Mouse (Mus musculus) embryonic facial prominence, embryonic 10.5 days (tissue): Measurements from ENCODE around the gene Lrp2. TPM values are rescaled to one million over a fixed set of nuclear protein-coding genes. Genes with fewer than 3 reads are reported as not detected.

ENCODE experiments used
- DNase-seq: peaks from one replicate; pipeline ENCODE4 v3.0.0-alpha.2; 2017; ENCODE audit warnings: low spot score
- H3K27ac ChIP-seq: fragments of 300-500 bp; sonication (generic); replicated peaks from 2 replicates; pipeline ENCODE4 v1.5.1; 2016; ENCODE audit warnings: mild to moderate bottlenecking
- H3K27me3 ChIP-seq: fragments of 300-500 bp; sonication (generic); replicated peaks from 2 replicates; pipeline ENCODE4 v1.6.1; 2016; ENCODE audit warnings: low read depth, mild to moderate bottlenecking; ENCODE audit not compliant: poor library complexity, severe bottlenecking
- H3K36me3 ChIP-seq: fragments of 300-500 bp; sonication (generic); replicated peaks from 2 replicates; pipeline ENCODE4 v1.6.1; 2016; ENCODE audit warnings: mild to moderate bottlenecking, moderate library complexity
- H3K4me1 ChIP-seq: fragments of 300-500 bp; sonication (generic); 2 replicates; pipeline ENCODE4 v1.6.1; 2016
- H3K4me3 ChIP-seq: fragments of 300-500 bp; sonication (generic); 2 replicates; pipeline ENCODE4 v1.5.1; 2016; ENCODE audit warnings: mild to moderate bottlenecking, moderate library complexity
- H3K9me3 ChIP-seq: fragments of 300-500 bp; sonication (generic); 2 replicates; pipeline ENCODE4 v1.6.1; 2016; ENCODE audit warnings: mild to moderate bottlenecking
- WGBS: fragments of 180-500 bp; shearing (Covaris S2); methylation state at CpG from one replicate; pipeline ENCODE4 v1.1.7; 2016; 5-methylcytosine and 5-hydroxymethylcytosine counted together
- polyA plus RNA-seq: library from polyadenylated mRNA; unstranded; fragments of >200 nt; fragmentation: Nextera tagmentation; extraction: Ambion mirVana; gene quantifications from 2 replicates; pipeline ENCODE4 v1.2.1, GENCODE M21; 2016

The Lrp2 gene
- polyA plus RNA-seq, 1 experiment from 2014 or later, result 1.6 TPM

DNA sequence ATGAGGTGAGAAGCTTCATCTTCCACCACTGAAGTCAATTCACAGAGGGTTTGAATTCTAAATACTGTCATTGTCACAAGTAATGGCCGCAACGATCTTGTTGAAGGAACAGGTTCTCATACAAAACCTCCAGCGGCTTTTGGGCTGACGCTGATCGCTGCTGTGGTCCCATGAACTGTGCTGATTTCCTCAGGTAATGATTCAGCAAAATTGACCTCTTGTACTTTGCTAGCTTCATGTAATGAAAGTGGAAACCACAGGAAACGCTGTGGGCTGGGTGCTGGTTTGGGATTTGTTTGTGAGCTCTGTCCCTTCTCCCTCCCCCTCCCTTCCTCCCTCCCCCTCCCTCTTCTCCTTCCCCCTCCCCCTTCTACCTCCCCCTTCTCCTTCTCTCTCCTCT is 170.8 kb downstream of the Lrp2 start:
- H3K9me3 ChIP-seq, result no peaks in the 10 kb centered on the region
- H3K27ac ChIP-seq, result no peak overlapping the region
- WGBS, result 82% methylated on average over 6 of the region's 6 CpGs
- no peak for DNase-seq
- peaks cover 16% of the 10 kb centered on the region for H3K27me3 ChIP-seq
- H3K36me3 ChIP-seq, result no peaks in the 10 kb centered on the region
- H3K4me1 ChIP-seq, result peaks cover 21% of the 10 kb centered on the region
- H3K4me3 ChIP-seq, result no peak overlapping the region

DNA sequence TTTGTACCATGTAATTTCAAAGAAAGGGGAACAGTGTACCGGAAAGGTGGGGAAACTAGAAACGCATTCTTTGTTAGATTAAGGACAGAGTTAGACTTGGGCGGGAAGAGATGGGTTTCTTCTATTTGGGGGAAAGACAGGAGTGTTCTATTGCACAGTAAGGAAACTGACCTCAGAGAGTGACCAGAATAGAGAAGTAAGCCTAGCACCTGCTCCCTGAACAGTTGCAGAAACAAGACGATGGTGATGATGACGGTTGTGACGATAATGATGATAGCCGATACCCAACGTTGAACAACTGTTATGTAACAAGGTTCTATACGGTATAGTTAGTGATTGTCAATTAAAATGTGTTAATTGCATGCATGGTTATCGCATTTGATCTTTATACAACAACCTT is 171.3 kb downstream of the Lrp2 start:
- 94% methylated on average over 10 of the region's 10 CpGs for WGBS
- no peak overlapping the region for H3K4me3 ChIP-seq
- no peak for DNase-seq
- no peaks in the 10 kb centered on the region for H3K36me3 ChIP-seq
- peaks cover 21% of the 10 kb centered on the region for H3K4me1 ChIP-seq
- no peak overlapping the region for H3K27ac ChIP-seq
- no peaks in the 10 kb centered on the region for H3K9me3 ChIP-seq
- H3K27me3 ChIP-seq, result peaks cover 16% of the 10 kb centered on the region

DNA sequence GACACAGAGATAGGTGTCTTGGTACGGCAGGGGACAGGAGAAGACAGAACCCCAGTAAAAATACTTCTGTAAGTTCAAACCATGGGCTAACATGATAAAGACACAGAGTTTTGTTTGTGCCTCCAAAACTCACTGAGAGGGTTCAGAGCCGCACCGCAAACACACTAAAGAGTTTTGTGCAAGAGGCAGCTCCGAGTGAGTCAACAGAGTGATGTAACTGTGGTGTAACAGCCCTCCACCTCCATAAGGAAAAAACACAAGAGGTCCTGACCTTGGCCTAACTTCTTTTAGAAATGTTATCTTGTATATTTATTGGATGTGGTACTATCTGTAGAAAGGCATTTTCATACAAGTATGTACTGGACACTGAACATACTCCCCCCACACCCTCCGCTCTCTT is 180.2 kb downstream of the Lrp2 start:
- Histone ChIP-seq H3K4me1 (no peaks in the 10 kb centered on the region), H3K27me3 (no peaks in the 10 kb centered on the region), H3K36me3 (no peaks in the 10 kb centered on the region), H3K9me3 (no peaks in the 10 kb centered on the region), H3K4me3 (no peak overlapping the region), H3K27ac (no peak overlapping the region)
- DNase-seq, result no peak
- WGBS, result 97% methylated on average over 5 of the region's 5 CpGs

DNA sequence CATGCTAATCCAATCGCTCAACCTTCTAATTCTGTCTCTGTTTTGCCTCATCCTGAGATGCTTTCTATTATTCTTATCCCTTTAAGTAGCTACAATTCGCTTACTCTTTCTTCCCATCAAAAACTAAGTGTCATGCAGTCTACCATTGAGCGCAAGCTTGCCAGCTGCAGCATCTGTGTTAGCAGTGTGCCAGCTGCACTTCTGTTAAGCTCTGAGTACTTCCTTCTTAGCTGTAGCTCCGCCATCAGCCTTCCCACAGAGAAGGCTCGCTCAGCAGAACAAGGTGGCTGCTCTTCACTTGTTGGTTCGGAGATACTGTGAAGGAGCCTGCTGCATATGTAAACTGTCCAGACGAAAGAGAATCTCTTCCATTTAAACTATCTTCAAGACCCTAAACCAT is 183.6 kb downstream of the Lrp2 start:
- H3K36me3 ChIP-seq, result no peaks in the 10 kb centered on the region
- no peaks in the 10 kb centered on the region for H3K9me3 ChIP-seq
- no peaks in the 10 kb centered on the region for H3K27me3 ChIP-seq
- no peak for DNase-seq
- no peak overlapping the region for H3K27ac ChIP-seq
- no peak overlapping the region for H3K4me3 ChIP-seq
- WGBS, result 81% methylated on average over 7 of the region's 7 CpGs
- H3K4me1 ChIP-seq, result no peaks in the 10 kb centered on the region

DNA sequence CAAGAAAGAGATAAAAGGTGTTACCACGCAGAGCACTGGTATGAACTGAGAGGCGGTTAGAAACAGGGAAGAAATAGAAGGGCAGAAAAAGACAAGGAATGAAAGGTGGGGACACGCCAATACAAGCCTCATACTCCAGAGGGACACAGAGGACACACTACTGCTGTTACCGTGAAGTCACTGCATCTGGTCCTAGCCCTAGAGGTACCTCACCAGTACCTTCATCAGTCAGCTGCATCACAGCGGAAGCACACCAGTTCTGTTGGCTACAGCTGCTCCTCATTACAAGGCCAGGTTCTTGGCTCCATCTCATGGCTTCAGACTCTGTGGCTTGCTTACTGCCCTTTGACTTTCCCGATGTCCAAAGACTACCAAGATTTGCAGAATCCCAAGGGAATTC is 184.0 kb downstream of the Lrp2 start:
- H3K4me3 ChIP-seq, result no peak overlapping the region
- 86% methylated on average over 6 of the region's 6 CpGs for WGBS
- no peak overlapping the region for H3K27ac ChIP-seq
- no peaks in the 10 kb centered on the region for H3K9me3 ChIP-seq
- H3K36me3 ChIP-seq, result no peaks in the 10 kb centered on the region
- DNase-seq, result no peak
- no peaks in the 10 kb centered on the region for H3K27me3 ChIP-seq
- H3K4me1 ChIP-seq, result no peaks in the 10 kb centered on the region

DNA sequence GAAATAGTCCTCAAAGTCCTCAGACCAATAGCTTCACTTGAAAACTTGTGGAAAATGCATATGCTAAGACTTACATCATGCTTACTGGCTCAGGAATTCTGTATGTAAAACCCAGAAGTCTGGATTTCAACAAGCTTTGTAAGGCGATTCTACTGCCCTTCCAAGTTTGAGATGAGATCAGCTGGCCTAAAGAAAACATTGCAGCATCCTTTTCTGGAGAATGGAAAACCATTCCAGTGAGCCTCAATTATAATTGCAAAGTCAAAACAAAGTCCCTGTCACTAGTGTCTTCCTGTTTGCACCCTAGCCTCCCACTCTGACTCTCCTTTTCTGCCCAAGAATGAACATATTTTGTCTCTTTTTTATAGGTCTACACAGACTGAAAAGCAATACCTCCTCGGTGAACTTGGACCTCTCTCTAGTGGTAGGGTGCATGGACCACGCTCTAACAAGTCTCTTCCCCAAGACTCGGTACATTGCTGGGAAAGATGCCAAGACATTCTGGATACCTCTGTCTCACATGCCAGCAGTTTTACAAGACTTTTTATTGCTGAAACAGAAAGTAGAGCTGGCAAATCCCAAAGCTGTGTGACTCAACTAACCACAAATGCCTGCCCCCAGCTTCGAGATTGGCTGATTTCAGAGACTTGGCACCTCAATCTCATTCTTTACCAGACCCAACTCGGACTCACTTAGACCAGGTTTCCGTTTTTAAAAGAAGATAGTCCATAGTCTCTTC is 184.8 kb downstream of the Lrp2 start:
- 88% methylated on average over 7 of the region's 7 CpGs for WGBS
- Histone ChIP-seq H3K27me3 (no peaks in the 10 kb centered on the region), H3K36me3 (no peaks in the 10 kb centered on the region)

DNA sequence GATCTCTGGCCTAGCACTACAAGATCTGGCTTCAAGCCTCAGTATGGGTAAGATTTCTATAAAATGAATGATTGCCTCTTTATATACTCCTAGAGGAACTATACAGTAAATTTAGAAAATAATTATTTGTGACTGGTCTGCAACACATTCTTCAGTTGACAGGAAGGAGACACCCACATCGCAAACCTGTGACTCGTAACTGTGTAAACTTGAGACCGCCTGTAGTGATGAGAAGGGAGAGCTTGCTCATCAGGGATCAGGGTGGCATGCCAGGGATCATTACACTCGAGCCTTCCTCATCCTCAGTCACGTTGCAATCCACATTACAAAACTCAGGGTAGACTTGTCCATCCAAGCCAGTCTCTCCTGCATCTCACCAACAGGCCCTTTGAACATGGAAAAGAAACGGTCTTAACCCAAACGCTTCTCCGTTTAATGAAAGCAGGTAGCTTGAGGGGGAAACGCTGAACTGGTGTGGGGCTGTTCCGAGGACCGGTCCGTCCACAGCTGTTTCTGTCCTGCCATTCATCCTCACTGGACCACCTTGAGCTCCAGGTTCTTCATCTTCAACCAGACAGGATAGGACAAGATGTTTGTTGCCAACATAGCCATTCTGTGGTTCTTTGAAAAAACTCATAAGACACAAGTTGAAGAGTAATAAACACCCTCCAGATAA is 189.0 kb downstream of the Lrp2 start:
- DNase-seq, result no peak
- no peak overlapping the region for H3K27ac ChIP-seq
- no peak overlapping the region for H3K4me3 ChIP-seq
- no peaks in the 10 kb centered on the region for H3K4me1 ChIP-seq
- H3K27me3 ChIP-seq, result no peaks in the 10 kb centered on the region
- no peaks in the 10 kb centered on the region for H3K9me3 ChIP-seq
- 89% methylated on average over 12 of the region's 12 CpGs for WGBS
- no peaks in the 10 kb centered on the region for H3K36me3 ChIP-seq

More for the DNA sequence above, 184.8 kb downstream of the Lrp2 start:
- DNase-seq, result no peak
- H3K27ac ChIP-seq, result no peak overlapping the region
- no peak overlapping the region for H3K4me3 ChIP-seq
- H3K9me3 ChIP-seq, result no peaks in the 10 kb centered on the region
- H3K4me1 ChIP-seq, result no peaks in the 10 kb centered on the region

DNA sequence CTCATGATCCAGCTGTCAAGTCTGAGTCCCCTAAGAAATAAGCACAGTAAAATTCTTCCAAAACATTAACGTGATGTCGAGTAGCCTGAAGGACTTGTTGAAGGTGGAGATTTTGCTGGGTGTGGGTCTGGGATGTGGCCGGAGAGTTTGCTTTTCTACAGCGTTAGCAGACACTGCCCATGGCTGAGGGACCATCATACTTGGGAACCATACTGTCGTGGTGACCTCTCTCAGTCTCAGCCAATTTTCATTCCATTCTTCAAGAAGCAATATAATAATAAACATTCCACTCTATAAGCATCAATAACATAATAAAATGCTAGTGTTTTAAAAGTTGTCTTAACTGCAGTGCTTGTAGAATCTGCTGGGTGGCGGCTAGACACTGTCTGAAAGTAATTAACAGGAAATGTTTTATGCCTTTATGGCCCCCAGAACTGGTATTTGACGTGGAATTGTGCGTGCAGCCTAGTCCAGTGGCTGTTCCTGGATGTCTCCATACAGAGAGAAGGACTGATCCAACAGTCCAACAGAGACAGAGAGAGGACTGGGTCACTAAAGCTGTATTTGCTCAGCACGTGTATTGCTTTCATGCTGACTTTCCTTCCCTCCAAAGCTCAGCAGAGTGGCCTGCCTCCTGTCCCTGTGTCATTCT is 190.1 kb downstream of the Lrp2 start:
- no peaks in the 10 kb centered on the region for H3K36me3 ChIP-seq
- no peak overlapping the region for H3K27ac ChIP-seq
- 78% methylated on average over 9 of the region's 9 CpGs for WGBS
- H3K27me3 ChIP-seq, result no peaks in the 10 kb centered on the region
- no peaks in the 10 kb centered on the region for H3K9me3 ChIP-seq
- no peak for DNase-seq
- H3K4me1 ChIP-seq, result no peaks in the 10 kb centered on the region
- H3K4me3 ChIP-seq, result no peak overlapping the region

DNA sequence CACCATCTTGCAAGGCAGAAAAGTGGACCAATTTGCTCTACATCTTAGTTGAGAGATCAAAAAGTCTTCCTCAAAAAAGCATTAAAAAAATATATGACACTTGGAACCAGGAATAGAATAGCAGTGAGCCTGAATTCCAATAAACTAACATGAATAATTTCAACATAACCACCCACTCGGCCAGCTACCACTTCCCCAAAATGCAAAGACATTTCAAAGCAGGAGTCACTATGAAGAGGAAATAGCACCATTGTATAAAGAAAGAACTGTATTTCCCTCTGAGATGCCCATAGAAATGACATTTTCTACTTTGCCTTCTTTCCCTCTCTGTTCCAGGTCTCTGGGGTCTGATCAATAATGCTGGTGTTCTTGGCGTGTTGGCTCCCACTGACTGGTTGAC is 191.9 kb downstream of the Lrp2 start:
- DNase-seq, result no peak
- Histone ChIP-seq H3K27ac (no peak overlapping the region), H3K4me3 (no peak overlapping the region), H3K27me3 (no peaks in the 10 kb centered on the region), H3K4me1 (no peaks in the 10 kb centered on the region), H3K9me3 (no peaks in the 10 kb centered on the region), H3K36me3 (no peaks in the 10 kb centered on the region)
- 90% methylated on average over 2 of the region's 2 CpGs for WGBS

DNA sequence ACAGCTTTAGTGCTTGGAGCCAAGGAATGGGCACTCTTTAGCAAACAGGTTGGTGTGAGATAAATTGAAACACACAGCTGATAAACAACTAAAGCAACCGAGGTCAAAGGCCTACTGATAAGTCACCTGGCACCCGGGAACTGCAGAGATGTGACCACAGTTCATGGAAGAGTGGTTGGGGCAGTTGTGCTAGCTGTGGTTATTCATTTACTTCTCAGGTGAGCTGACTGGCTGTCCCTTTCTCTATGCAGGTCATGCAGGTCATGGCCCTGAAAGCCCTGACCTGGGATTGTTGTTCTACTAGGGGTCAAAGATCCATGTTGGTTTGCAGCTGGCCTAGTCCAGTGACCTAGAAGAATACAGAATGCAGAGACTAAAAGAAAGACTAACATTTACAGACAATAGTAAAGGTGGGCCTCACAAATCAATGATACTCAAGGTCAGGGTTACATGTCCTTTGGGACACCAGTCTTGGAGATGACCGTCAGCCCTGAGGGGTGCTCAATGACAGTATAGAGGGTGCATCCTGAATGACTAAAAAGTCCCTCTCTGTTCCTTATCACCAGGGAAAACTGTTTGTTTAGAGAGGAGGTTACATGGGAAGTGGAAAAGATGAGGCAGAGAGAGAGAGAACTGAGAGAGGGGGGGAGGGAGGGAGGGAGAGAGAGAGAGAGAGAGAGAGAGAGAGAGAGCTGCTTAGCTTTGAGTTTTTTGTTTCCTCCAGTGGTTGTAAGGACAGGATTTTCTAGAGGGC is 199.6 kb downstream of the Lrp2 start:
- Histone ChIP-seq H3K9me3 (no peaks in the 10 kb centered on the region), H3K36me3 (no peaks in the 10 kb centered on the region), H3K27ac (no peak overlapping the region), H3K4me1 (no peaks in the 10 kb centered on the region), H3K4me3 (no peak overlapping the region), H3K27me3 (no peaks in the 10 kb centered on the region)
- no peak for DNase-seq
- WGBS, result 89% methylated on average over 3 of the region's 3 CpGs

DNA sequence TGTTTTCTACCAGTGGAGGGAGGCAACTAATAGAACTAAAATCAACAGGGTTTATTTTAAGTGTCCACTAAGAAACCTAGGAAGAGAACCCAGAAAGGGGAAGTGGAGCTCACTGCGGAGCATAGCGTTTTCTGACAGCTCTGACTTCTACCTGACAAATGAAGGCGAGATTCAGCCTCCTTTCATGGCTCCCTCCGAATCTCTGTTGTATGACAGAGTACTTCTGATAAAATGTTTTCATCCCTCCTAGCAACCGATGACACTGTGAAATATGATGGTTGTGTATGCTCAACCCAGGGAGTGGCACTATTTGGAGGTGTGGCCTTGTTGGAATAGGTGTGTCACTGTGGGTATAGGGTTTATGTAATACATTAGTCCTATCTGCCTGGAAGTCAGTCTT is 203.0 kb downstream of the Lrp2 start:
- no peak for DNase-seq
- Histone ChIP-seq H3K36me3 (no peaks in the 10 kb centered on the region), H3K4me3 (no peak overlapping the region), H3K27ac (no peak overlapping the region), H3K9me3 (no peaks in the 10 kb centered on the region), H3K27me3 (no peaks in the 10 kb centered on the region), H3K4me1 (peaks cover 4% of the 10 kb centered on the region; the same call in 1 of the 2 replicates)
- 93% methylated on average over 5 of the region's 5 CpGs for WGBS

DNA sequence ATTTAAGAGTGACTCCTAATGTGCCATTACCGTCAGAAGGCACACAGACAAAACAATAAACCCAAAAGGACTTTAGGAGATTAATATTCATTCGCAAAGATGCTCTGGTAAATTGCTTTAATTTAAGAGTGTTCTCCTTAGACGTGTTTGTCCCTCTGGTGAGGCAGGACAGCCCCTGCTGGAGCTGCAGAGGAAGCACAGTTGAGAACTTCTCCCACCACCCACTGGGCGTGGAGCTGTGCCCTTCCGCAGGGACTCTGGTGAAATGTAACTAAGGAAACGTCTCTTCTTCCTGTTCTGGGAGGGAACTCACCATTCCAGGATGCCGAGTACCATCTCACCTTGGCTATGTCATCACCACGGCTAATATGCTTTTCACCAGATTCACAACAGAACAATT is 204.1 kb downstream of the Lrp2 start:
- Histone ChIP-seq H3K4me1 (peaks cover 4% of the 10 kb centered on the region; the same call in 1 of the 2 replicates), H3K4me3 (no peak overlapping the region), H3K27me3 (no peaks in the 10 kb centered on the region), H3K36me3 (no peaks in the 10 kb centered on the region), H3K27ac (no peak overlapping the region), H3K9me3 (no peaks in the 10 kb centered on the region)
- 50% methylated on average over 8 of the region's 8 CpGs for WGBS
- no peak for DNase-seq
